Mouse (Mus musculus): ENCODE measurements at regions not wholly inside any gene's neighbourhood (a gene's known extent, or its start where the extent isn't known, plus 50 kb on each side); places are given as distances from the start of the nearest gene placed in this dataset.
A peak's percentile ranks its signal among the peaks of the same experiment; 100 is the strongest.

DNA sequence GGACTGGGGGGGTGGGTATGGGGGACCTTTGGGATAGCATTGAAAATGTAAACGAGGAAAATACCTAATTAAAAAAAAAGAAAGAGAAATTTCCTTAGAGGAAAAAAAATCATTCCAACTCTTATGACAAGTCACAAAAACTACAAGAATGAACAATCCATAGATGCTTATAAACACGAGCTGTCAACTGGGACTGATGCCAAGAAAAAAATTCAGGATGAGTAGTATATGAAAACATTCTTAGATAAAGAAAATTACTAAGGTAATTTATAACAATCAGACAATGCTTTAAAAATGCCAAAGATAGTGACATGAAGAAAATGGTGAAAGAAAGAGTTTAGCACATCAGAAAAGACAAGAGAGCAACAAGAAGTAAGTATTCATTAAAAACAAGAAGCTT lies 176.0 kb downstream of the Gm21897 start:
- WGBS = 64% methylated on average over 2 of the region's 2 CpGs
- H3K4me2 ChIP-seq = no peak overlapping the region

More for the DNA sequence above, 176.0 kb downstream of the Gm21897 start:
- Histone ChIP-seq H3K9me3 (no peaks in the 10 kb centered on the region), H3K36me3 (no peaks in the 10 kb centered on the region), H3K4me1 (no peaks in the 10 kb centered on the region), H3K27ac (0 out of 2 replicates have a peak overlapping the region, but pooled peaks have one; percentile 6), H3K27me3 (no peaks in the 10 kb centered on the region), H3K4me3 (no peak overlapping the region), H3K9ac (no peak overlapping the region)
- no peak for ATAC-seq (ENCODE audit: insufficient number of reproducible peaks, low FRiP score, low TSS enrichment, low read depth)
